Mouse (Mus musculus): ENCODE results near the gene Fmo2.

Fmo2 gene

DNA sequence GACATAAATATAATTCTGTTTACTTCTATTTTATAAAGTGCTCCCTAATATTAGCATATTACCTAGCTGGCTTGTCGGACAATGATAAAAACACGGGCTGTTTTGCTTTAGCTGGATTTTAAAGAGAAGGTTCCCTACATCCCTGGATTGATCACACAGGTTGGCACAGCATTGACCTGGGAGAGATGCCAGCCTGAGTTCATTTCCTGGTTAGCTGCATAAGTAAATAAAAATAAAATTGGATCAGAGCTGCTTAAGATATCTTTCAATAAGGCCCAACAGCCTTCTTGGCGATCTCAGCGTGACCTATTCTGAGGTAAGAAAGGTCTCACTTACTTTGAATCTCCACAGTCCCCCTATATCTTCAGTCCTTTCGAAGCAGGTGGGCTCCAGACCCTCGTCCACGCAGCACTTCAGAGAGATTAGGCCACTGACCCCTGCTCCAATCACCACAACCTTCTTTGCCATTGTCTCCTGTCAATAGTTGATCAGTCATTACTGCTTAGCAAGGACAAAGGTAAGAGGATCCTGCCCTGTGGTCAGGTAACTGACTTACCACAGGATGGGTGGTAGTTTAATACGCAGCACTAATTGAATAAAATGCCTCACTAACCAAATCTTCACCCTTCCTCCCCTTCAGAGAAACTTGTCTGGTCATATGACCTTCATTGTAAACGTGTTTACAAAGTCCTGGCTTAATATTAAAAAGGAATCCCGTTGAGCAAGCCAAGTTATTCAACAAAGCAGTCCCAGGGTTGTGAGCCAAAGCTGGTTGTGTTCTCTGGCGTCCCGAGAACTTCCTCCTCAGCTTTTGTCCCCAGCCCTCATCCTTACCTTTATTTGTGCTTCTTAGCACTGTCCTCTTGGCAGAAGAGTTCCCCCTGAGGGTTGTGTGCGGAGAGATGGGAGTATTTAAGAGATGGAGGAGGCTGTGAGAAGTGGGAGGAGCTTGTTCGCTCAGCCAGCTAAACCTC is at the start of gene Fmo2:
Gene Fmo2, minus strand, starts transcription at position 889 of the 974 bp plus-strand sequence.
- peak; percentile 61 for DNase-seq (ENCODE audit: low spot score)

DNA sequence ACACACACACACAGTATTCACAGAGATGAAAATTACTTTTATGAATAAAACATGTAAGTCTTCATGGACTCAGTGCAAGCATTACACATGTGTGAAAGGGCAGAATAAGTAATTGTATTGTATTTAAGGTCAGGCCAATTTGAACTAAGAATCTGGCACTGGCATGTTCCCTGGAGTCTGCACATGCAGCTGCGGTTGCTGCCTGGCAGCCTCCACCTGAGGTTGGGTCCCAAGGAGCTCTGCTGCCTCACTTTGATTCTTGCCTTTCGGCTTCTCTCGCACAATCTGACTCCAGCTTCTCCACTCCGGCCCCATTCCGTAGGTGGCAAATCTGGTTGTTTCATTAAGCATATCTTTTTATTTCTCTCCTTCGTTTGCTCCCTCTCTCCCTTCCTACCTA is 49.4 kb upstream of the Fmo2 start:
- DNase-seq (ENCODE audit: low spot score) = no peak

DNA sequence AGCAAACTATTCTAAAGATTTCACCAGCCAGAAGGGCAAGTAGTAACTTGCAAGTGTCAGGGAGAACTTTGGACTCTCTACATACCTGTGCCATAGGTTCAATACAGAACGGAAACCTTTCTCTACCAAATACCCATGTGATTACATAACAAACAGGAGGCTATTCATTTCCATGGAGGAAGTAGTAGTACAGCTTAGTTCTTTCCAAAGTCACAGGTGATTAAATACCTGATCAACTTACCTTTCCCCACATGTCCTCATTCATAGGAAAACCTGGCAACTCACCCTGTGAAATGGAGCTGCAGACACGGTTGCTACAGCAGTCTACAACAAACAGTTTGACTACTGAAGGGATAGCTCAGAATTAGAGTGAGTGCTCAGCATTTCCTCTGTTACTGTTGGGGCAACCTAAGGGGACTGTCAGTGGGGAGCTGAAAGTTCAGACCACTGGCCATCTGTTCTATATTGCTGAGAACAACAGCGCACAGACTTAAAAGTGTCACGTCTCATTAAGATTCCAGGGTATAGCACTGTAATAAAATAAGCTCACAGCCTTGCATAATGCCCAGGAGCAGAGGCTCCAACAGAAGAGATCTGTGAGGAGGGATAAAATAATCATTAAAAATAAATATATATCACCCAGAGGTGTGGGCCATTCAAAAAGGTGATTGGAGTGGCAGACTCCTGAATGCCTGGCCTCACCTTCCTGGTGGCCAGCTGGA is 48.5 kb upstream of the Fmo2 start:
- DNase-seq (ENCODE audit: low spot score) = no peak

DNA sequence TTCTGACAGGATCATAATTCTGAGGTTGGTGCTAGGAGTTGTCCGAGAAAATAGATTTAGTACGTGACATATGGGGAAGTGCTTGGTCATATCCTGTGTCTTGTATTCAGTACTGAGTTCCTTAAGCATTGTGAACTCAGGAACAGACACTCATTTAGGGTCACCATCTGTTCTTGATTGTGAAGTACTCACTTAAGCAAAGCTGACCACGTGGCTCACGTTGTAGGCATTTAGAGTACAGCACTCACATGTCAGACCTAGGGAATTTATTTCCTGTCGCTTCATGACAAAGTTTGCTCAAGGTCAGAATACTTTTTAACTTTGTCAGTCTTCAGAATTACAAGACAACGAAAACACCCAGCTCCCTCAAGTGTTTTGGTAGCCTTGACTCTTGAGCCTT is 45.2 kb upstream of the Fmo2 start:
- DNase-seq (ENCODE audit: low spot score) = no peak

GRCm38 (mm10) chr1:162938696-162939351 is 40.3 kb upstream of the Fmo2 start:
- DNase-seq (ENCODE audit: low spot score) = peak; percentile 57

- DNase-seq (ENCODE audit: low spot score) = no peak
Observed at GRCm38 (mm10) chr1:162937970-162938695, 39.6 kb upstream of the Fmo2 start.

GRCm38 (mm10) chr1:162937415-162937814 is 38.9 kb upstream of the Fmo2 start, which contains the start of gene Fmo6:
Gene Fmo6 (minus strand): TSS chr1:162937515.
- no peak for DNase-seq (ENCODE audit: low spot score)

DNA sequence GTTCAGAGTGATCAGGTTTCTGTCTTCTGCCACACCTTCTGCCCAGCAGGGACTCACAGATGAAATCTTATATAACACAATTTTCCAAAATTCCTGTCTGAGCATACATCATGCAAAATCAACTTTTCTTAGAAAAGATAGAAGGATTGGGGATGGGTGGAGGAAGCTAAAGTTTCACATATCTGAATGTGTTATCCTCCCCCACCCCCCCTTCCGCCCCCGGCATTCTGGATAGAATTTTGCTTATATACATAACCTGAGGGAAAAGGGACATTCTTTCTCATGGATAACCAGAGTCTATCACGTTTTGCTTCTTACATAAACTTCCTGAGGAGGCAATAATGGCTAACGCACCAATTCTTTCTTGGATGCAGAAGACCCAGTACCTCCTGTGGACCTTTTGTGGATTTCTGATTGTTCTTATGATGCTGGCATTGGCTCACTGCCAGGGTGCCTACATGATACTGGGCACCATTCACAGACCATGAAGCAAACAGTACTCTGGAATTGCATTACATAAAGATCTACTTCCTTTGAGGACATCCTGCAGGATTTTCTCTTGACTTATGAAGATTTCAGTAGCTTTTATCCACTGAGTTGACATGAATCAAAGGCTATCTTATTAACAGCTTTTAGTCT is 36.0 kb upstream of the Fmo2 start:
- no peak for DNase-seq (ENCODE audit: low spot score)

DNA sequence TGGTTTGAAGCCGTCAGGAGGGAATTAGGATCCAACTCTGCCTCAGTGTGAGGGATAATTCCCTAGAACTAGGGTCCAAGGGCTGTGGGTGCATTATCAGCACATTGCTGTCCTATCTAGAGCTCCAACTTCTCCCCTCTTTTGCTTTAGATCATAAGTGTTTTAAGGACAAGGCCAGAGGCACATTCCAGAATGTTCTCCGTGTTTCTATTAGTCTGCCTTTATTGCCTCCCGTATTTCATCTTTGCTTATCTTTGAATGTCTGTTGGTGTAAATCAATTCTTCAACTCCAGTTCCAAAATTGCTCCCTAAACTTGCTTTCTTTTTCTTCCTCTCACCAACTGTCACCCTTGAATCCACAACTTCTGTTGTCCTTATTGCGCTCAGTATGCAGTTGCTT is 33.9 kb upstream of the Fmo2 start:
- peak; percentile 26 for DNase-seq (ENCODE audit: low spot score)

- peak; percentile 19 for DNase-seq (ENCODE audit: low spot score)
Observed at GRCm38 (mm10) chr1:162931880-162932279, 33.4 kb upstream of the Fmo2 start.

DNA sequence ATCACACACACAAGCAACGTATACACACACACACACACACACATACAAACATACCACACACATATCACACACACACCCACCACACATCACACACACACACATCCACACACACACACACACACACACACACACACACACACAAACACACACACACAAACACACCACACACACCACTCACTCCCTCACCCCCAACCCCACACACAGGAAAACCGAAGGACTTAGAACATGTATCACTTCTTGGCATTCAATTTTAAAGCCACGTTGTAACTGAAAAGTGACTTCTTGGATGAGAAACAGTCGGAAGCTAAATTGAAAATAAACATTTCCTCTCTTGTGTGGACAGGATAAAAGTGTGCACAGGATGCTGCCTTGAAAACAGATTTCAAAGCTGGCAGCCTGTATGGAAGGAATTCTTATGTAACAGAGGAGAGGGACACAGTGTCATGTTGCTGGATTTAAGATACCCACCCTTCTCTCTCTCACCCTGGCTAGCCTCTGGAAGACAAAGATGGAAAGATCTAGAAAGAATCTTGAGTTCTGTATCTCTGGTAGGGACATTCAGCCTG is 32.9 kb upstream of the Fmo2 start:
- no peak for DNase-seq (ENCODE audit: low spot score)

DNA sequence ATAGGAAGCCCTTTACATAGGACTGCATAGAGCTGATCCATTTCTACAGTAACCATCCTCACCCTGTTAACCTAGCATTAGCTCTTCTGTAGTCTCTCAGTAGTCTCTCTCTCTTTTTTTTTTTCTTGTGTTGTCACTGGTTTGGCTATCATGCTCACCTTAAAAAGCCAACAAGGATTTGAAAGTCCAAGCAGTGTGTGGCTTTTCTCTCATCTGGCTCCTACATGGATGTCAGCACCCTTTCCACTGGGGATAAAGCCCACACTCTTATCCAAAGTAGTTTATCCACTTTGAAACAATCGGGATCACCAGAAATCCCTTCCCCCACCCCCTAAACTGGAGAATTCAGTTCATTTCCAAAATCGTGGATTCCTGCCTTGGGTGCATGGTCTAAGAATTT is 32.1 kb upstream of the Fmo2 start:
- no peak for DNase-seq (ENCODE audit: low spot score)

GRCm38 (mm10) chr1:162929146-162929545 is 30.6 kb upstream of the Fmo2 start:
- no peak for DNase-seq (ENCODE audit: low spot score)

GRCm38 (mm10) chr1:162925121-162925520 is 26.6 kb upstream of the Fmo2 start:
- no peak for DNase-seq (ENCODE audit: low spot score)

GRCm38 (mm10) chr1:162916661-162917060 is 18.1 kb upstream of the Fmo2 start:
- no peak for DNase-seq (ENCODE audit: low spot score)

- no peak for DNase-seq (ENCODE audit: low spot score)
Observed at GRCm38 (mm10) chr1:162914932-162915556, 16.5 kb upstream of the Fmo2 start.

DNA sequence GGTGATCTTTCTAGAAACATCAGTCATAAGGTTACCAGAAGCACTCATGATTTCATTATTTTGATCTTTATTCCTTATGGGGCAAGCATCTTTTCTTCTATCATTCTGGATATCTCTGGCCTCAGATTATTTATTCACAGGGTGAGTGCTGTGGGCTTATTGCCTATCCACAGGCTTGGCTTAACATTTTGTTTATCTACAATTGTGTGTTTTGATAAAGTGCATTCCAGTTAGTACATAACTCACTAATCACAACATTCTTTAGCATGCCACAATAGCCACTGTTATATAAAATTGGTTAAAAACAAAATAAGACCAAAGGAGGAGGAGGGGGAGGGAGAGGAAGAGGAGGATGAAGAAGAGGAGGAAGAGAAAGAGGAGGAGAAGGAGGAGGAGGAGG is 13.6 kb upstream of the Fmo2 start:
- DNase-seq (ENCODE audit: low spot score) = no peak

DNA sequence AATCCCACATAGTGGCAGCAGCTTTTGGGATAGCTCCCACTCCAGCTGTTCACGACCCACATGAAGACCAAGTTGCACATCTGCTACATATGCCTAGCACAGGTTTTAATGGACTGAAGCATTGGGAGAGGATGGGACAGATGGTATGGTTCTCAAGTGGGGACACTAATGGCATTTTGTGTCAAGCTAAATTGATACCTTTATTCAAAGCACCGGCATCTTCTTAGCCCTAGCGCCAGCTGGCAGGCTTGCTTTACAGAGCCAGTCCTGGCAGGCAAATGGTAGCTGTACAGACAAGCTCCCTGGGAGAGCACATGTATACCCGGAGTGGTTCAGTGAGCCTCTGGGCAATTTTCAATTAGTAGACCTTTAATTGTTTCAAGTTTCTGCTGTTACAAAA is 3.4 kb upstream of the Fmo2 start:
- DNase-seq (ENCODE audit: low spot score) = no peak

GRCm38 (mm10) chr1:162895900-162896299 is 2.6 kb downstream of the Fmo2 start:
- peak; percentile 80 for DNase-seq (ENCODE audit: low spot score)

GRCm38 (mm10) chr1:162893014-162893413 is 5.5 kb downstream of the Fmo2 start:
- no peak for DNase-seq (ENCODE audit: low spot score)

Measured in urinary bladder, postnatal 14 days (tissue).